Mouse (Mus musculus) ES-E14 (cell line): Measurements from ENCODE around the gene Aen. TPM values are rescaled to one million over a fixed set of nuclear protein-coding genes. Genes with fewer than 3 reads are reported as not detected.

Experiments
- DNase-seq: peaks from one replicate; pipeline ENCODE4 v3.0.0-alpha.2; 2013; ENCODE audit warnings: low read depth, low spot score
- H3K27ac ChIP-seq: 2 replicates; pipeline ENCODE4 v1.5.1; 2012; ENCODE audit warnings: low read depth, mild to moderate bottlenecking, low read length, moderate library complexity, mixed read lengths; ENCODE audit not compliant: poor library complexity, insufficient read depth, severe bottlenecking
- H3K36me3 ChIP-seq: 2 replicates; pipeline ENCODE4 v1.6.1; 2012; ENCODE audit warnings: mild to moderate bottlenecking, low read length, moderate library complexity, mixed read lengths; ENCODE audit not compliant: control insufficient read depth, poor library complexity, insufficient read depth, severe bottlenecking
- H3K4me1 ChIP-seq, 2 experiments: fragments of 150-350 bp in 1 of 2; sonication (generic) in 1 of 2; 2 replicates each; pipeline ENCODE4 v1.6.1; 2012; ENCODE audit warnings: low read length in 2 of 2, mild to moderate bottlenecking in 1 of 2, mixed read lengths in 1 of 2; ENCODE audit not compliant: control insufficient read depth in 2 of 2, insufficient read depth in 2 of 2, poor library complexity in 1 of 2
- H3K4me3 ChIP-seq, 2 experiments: fragments of 150-350 bp in 1 of 2; sonication (generic) in 1 of 2; 2 replicates each; pipeline ENCODE4 v1.5.1; 2012; ENCODE audit warnings: low read length in 2 of 2, low read depth in 1 of 2, mild to moderate bottlenecking in 1 of 2, mixed read lengths in 1 of 2; ENCODE audit not compliant: insufficient read depth in 1 of 2, poor library complexity in 1 of 2, severe bottlenecking in 1 of 2
- H3K9ac ChIP-seq: 2 replicates; pipeline ENCODE4 v1.6.1; 2012; ENCODE audit warnings: low read depth, mild to moderate bottlenecking, low read length, mixed read lengths; ENCODE audit not compliant: poor library complexity, insufficient read depth, severe bottlenecking
- H3K9me3 ChIP-seq: fragments of 150-350 bp; sonication (generic); 2 replicates; pipeline ENCODE4 v1.6.1; 2012; ENCODE audit warnings: low read depth, mild to moderate bottlenecking, low read length; ENCODE audit not compliant: control insufficient read depth, insufficient read depth
- CHD2 ChIP-seq: IDR thresholded peaks from 2 replicates; pipeline ENCODE4 v1.6.1; 2014; ENCODE audit warnings: mild to moderate bottlenecking, low read depth, low read length, inconsistent platforms
- HCFC1 ChIP-seq: IDR thresholded peaks from 2 replicates; pipeline ENCODE4 v1.6.1; 2012; ENCODE audit warnings: low read length, inconsistent platforms, borderline replicate concordance; ENCODE audit not compliant: insufficient read depth
- MAFK ChIP-seq: IDR thresholded peaks from 2 replicates; pipeline ENCODE4 v1.6.1; 2014; ENCODE audit warnings: mild to moderate bottlenecking, low read depth, low read length, inconsistent platforms; ENCODE audit not compliant: insufficient read depth
- ZC3H11A ChIP-seq: IDR thresholded peaks from 2 replicates; pipeline ENCODE4 v1.6.1; 2012; ENCODE audit warnings: low read depth, mild to moderate bottlenecking, inconsistent platforms, low read length, borderline replicate concordance
- ZNF384 ChIP-seq: IDR thresholded peaks from 2 replicates; pipeline ENCODE4 v1.6.1; 2012; ENCODE audit warnings: low read depth, low read length, inconsistent platforms
- in situ Hi-C, 2 experiments: fragments of 600-800 bp; cut with MboI; formaldehyde crosslinking; loops; one replicate each; pipeline ENCODE4 v1.15.1; 2025; ENCODE audit warnings: low sequenced_read_pairs in 2 of 2, inconsistent platforms in 1 of 2; ENCODE audit not compliant: unreplicated experiment in 2 of 2
- total RNA-seq: library from RNA; depleted of rRNA; stranded (reverse); fragments of 300-350 nt; gene quantifications from 2 replicates; pipeline ENCODE4 v1.2.3, GENCODE M21; 2012; rRNA removed

Gene Aen
- total RNA-seq, 1 experiment, result 146 TPM

GRCm38 (mm10) chr7:78958499-78959073 is 62.9 kb downstream of the Aen start:
- Histone ChIP-seq H3K27ac (no peak overlapping the region), H3K36me3 (no peaks in the 10 kb centered on the region), H3K9me3 (no peaks in the 10 kb centered on the region), H3K9ac (no peak overlapping the region), H3K4me3 (no peak overlapping the region), H3K4me1 (0 out of 4 replicates have a peak, but pooled peaks cover 0 to 2% of the 10 kb centered on the region in 2 experiments)
- no peak for DNase-seq
- in situ Hi-C loops, result no loop called here
- TF ChIP-seq ZNF384, result no peak
- TF ChIP-seq CHD2, result no peak
- TF ChIP-seq HCFC1, result no peak
- TF ChIP-seq ZC3H11A, result no peak
- no peak for TF ChIP-seq MAFK

Other genes starting within 250 kb of the Aen start
- 0.32 and 0.40 TPM in 2 replicates for gene Ntrk3, start 157.8 kb upstream of the Aen start, total RNA-seq
- gene Mrps11, start 112.7 kb upstream of the Aen start, total RNA-seq, result 67.5 and 79.8 TPM in 2 replicates
- gene Mrpl46, start 112.3 kb upstream of the Aen start, total RNA-seq, result 28.8 and 34.2 TPM in 2 replicates
- 14.3 and 14.5 TPM in 2 replicates for gene Det1, start 48.6 kb upstream of the Aen start, total RNA-seq
- 1.6 and 3.2 TPM in 2 replicates for gene Isg20, start 17.6 kb downstream of the Aen start, total RNA-seq
- 4.9 and 5.2 TPM in 2 replicates for gene Acan, start 157.6 kb downstream of the Aen start, total RNA-seq
- gene Hapln3, start 235.2 kb downstream of the Aen start, total RNA-seq, result 6.5 and 17.2 TPM in 2 replicates